Mouse (Mus musculus) midbrain, embryonic 15.5 days (tissue): Measurements from ENCODE around the gene Mad1l1. TPM values are rescaled to one million over a fixed set of nuclear protein-coding genes. Genes with fewer than 3 reads are reported as not detected.

Source experiments
- ATAC-seq: fragments of 200-750 bp; cut with Nextera tagmentation; replicated peaks from 2 replicates; pipeline ENCODE4 v1.8.0; 2017; ENCODE audit warnings: moderate TSS enrichment
- H3K27ac ChIP-seq: fragments of 300-500 bp; sonication (generic); 2 replicates; pipeline ENCODE4 v1.5.1; 2015; ENCODE audit warnings: mild to moderate bottlenecking, inconsistent platforms
- H3K27me3 ChIP-seq: fragments of 300-500 bp; sonication (generic); replicated peaks from 2 replicates; pipeline ENCODE4 v1.6.1; 2015; ENCODE audit warnings: inconsistent platforms
- H3K36me3 ChIP-seq: fragments of 300-500 bp; sonication (generic); replicated peaks from 2 replicates; pipeline ENCODE4 v1.6.1; 2015; ENCODE audit warnings: inconsistent platforms
- H3K4me1 ChIP-seq: fragments of 300-500 bp; sonication (generic); 2 replicates; pipeline ENCODE4 v1.6.1; 2015; ENCODE audit warnings: inconsistent platforms
- H3K4me2 ChIP-seq: fragments of 300-500 bp; sonication (generic); 2 replicates; pipeline ENCODE4 v1.6.1; 2015; ENCODE audit warnings: inconsistent platforms, mild to moderate bottlenecking, moderate library complexity
- H3K4me3 ChIP-seq: fragments of 300-500 bp; sonication (generic); 2 replicates; pipeline ENCODE4 v1.5.1; 2015; ENCODE audit warnings: mild to moderate bottlenecking, inconsistent platforms
- H3K9ac ChIP-seq: fragments of 300-500 bp; sonication (generic); 2 replicates; pipeline ENCODE4 v1.6.1; 2015; ENCODE audit warnings: mild to moderate bottlenecking, inconsistent platforms
- H3K9me3 ChIP-seq: fragments of 300-500 bp; sonication (generic); 2 replicates; pipeline ENCODE4 v1.6.1; 2016; ENCODE audit warnings: inconsistent platforms
- WGBS: fragments of 180-500 bp; shearing (Covaris S2); methylation state at CpG from one replicate; pipeline ENCODE4 v1.1.7; 2015; ENCODE audit warnings: mixed read lengths; 5-methylcytosine and 5-hydroxymethylcytosine counted together
- polyA plus RNA-seq: library from polyadenylated mRNA; unstranded; fragments of >200 nt; fragmentation: Nextera tagmentation; extraction: Ambion mirVana; gene quantifications from 2 replicates; pipeline ENCODE4 v1.2.1, GENCODE M21; 2015

The Mad1l1 gene
- polyA plus RNA-seq, 1 experiment from 2014 or later: 35.4 TPM

- Histone ChIP-seq H3K9me3 (no peaks in the 10 kb centered on the region), H3K9ac (no peak overlapping the region), H3K27ac (no peak overlapping the region), H3K27me3 (no peaks in the 10 kb centered on the region), H3K4me3 (no peak overlapping the region), H3K4me1 (peaks cover 12% of the 10 kb centered on the region), H3K36me3 (no peaks in the 10 kb centered on the region), H3K4me2 (no peak overlapping the region)
- ATAC-seq: no peak
- WGBS: 95% methylated on average over 2 of the region's 2 CpGs
Observed at GRCm38 (mm10) chr5:140205991-140206390, 115.4 kb downstream of the Mad1l1 start.

GRCm38 (mm10) chr5:140204465-140204864 lies 116.9 kb downstream of the Mad1l1 start:
- no peak overlapping the region for H3K4me3 ChIP-seq
- no peak for ATAC-seq
- H3K4me2 ChIP-seq: no peak overlapping the region
- no peak overlapping the region for H3K27ac ChIP-seq
- H3K9me3 ChIP-seq: no peaks in the 10 kb centered on the region
- H3K27me3 ChIP-seq: no peaks in the 10 kb centered on the region
- 78% methylated on average over 3 of the region's 3 CpGs for WGBS
- no peaks in the 10 kb centered on the region for H3K36me3 ChIP-seq
- H3K9ac ChIP-seq: no peak overlapping the region
- H3K4me1 ChIP-seq: peaks cover 12% of the 10 kb centered on the region

GRCm38 (mm10) chr5:140204037-140204436 lies 117.3 kb downstream of the Mad1l1 start:
- Histone ChIP-seq H3K9me3 (no peaks in the 10 kb centered on the region), H3K4me3 (no peak overlapping the region), H3K27me3 (no peaks in the 10 kb centered on the region), H3K4me2 (no peak overlapping the region), H3K27ac (no peak overlapping the region), H3K36me3 (no peaks in the 10 kb centered on the region), H3K9ac (no peak overlapping the region), H3K4me1 (peaks cover 9% of the 10 kb centered on the region)
- WGBS: 87% methylated on average over 5 of the region's 5 CpGs
- ATAC-seq: no peak

- Histone ChIP-seq H3K36me3 (no peaks in the 10 kb centered on the region), H3K27ac (no peak overlapping the region), H3K4me3 (no peak overlapping the region), H3K4me2 (no peak overlapping the region), H3K27me3 (no peaks in the 10 kb centered on the region), H3K9me3 (no peaks in the 10 kb centered on the region), H3K9ac (no peak overlapping the region), H3K4me1 (no peaks in the 10 kb centered on the region)
- ATAC-seq: no peak
- 84% methylated on average over 2 of the region's 2 CpGs for WGBS
Observed at GRCm38 (mm10) chr5:140202451-140202850, 118.9 kb downstream of the Mad1l1 start.

- Histone ChIP-seq H3K9ac (no peak overlapping the region), H3K4me2 (no peak overlapping the region), H3K27ac (no peak overlapping the region), H3K36me3 (no peaks in the 10 kb centered on the region), H3K4me1 (no peaks in the 10 kb centered on the region), H3K27me3 (no peaks in the 10 kb centered on the region), H3K4me3 (no peak overlapping the region), H3K9me3 (no peaks in the 10 kb centered on the region)
- ATAC-seq: no peak
- 87% methylated on average over 5 of the region's 5 CpGs for WGBS
Observed at GRCm38 (mm10) chr5:140201566-140201965, 119.8 kb downstream of the Mad1l1 start.

GRCm38 (mm10) chr5:140201109-140201508 lies 120.2 kb downstream of the Mad1l1 start:
- no peak overlapping the region for H3K4me3 ChIP-seq
- H3K27ac ChIP-seq: no peak overlapping the region
- no peaks in the 10 kb centered on the region for H3K27me3 ChIP-seq
- 93% methylated on average over 1 of the region's 1 CpGs for WGBS
- ATAC-seq: no peak
- H3K36me3 ChIP-seq: no peaks in the 10 kb centered on the region
- H3K9ac ChIP-seq: no peak overlapping the region
- no peaks in the 10 kb centered on the region for H3K9me3 ChIP-seq
- H3K4me1 ChIP-seq: no peaks in the 10 kb centered on the region
- H3K4me2 ChIP-seq: no peak overlapping the region

- Histone ChIP-seq H3K4me1 (peaks cover 14% of the 10 kb centered on the region), H3K9me3 (no peaks in the 10 kb centered on the region), H3K4me2 (no peak overlapping the region), H3K9ac (no peak overlapping the region), H3K4me3 (no peak overlapping the region), H3K27me3 (no peaks in the 10 kb centered on the region), H3K36me3 (no peaks in the 10 kb centered on the region), H3K27ac (no peak overlapping the region)
- 37% methylated on average over 4 of the region's 4 CpGs for WGBS
- ATAC-seq: no peak
Observed at GRCm38 (mm10) chr5:140197705-140198104, 123.6 kb downstream of the Mad1l1 start.

- 84% methylated on average over 3 of the region's 3 CpGs for WGBS
- ATAC-seq: no peak
- Histone ChIP-seq H3K27me3 (no peaks in the 10 kb centered on the region), H3K36me3 (no peaks in the 10 kb centered on the region), H3K4me2 (no peak overlapping the region), H3K4me3 (no peak overlapping the region), H3K4me1 (peaks cover 14% of the 10 kb centered on the region), H3K9ac (no peak overlapping the region), H3K9me3 (no peaks in the 10 kb centered on the region), H3K27ac (no peak overlapping the region)
Observed at GRCm38 (mm10) chr5:140196446-140196845, 124.9 kb downstream of the Mad1l1 start.

- Histone ChIP-seq H3K27ac (no peak overlapping the region), H3K9ac (no peak overlapping the region)
- no peak; the same call in 1 of the 2 replicates for ATAC-seq
Observed at GRCm38 (mm10) chr5:140194173-140194572, 127.2 kb downstream of the Mad1l1 start.

GRCm38 (mm10) chr5:140191539-140191938 lies 129.8 kb downstream of the Mad1l1 start:
- no peak overlapping the region for H3K4me2 ChIP-seq
- ATAC-seq: no peak
- H3K9ac ChIP-seq: no peak overlapping the region
- H3K4me1 ChIP-seq: peaks cover 14% of the 10 kb centered on the region
- no peak overlapping the region for H3K27ac ChIP-seq
- 78% methylated on average over 4 of the region's 4 CpGs for WGBS
- H3K9me3 ChIP-seq: no peaks in the 10 kb centered on the region
- H3K36me3 ChIP-seq: no peaks in the 10 kb centered on the region
- H3K27me3 ChIP-seq: no peaks in the 10 kb centered on the region
- no peak overlapping the region for H3K4me3 ChIP-seq

More at GRCm38 (mm10) chr5:140194173-140194572, 127.2 kb downstream of the Mad1l1 start:
- WGBS: 33% methylated on average over 11 of the region's 11 CpGs
- Histone ChIP-seq H3K4me2 (no peak overlapping the region), H3K9me3 (no peaks in the 10 kb centered on the region), H3K4me1 (peaks cover 14% of the 10 kb centered on the region), H3K36me3 (no peaks in the 10 kb centered on the region), H3K4me3 (no peak overlapping the region), H3K27me3 (no peaks in the 10 kb centered on the region)

GRCm38 (mm10) chr5:140186351-140186750 lies 135.0 kb downstream of the Mad1l1 start:
- H3K4me1 ChIP-seq: 0 out of 2 replicates have a peak, but pooled peaks cover 3% of the 10 kb centered on the region
- no peak overlapping the region for H3K9ac ChIP-seq
- no peaks in the 10 kb centered on the region for H3K9me3 ChIP-seq
- 94% methylated on average over 4 of the region's 4 CpGs for WGBS
- H3K27ac ChIP-seq: no peak overlapping the region
- no peaks in the 10 kb centered on the region for H3K27me3 ChIP-seq
- no peaks in the 10 kb centered on the region for H3K36me3 ChIP-seq
- H3K4me3 ChIP-seq: no peak overlapping the region
- no peak for ATAC-seq
- no peak overlapping the region for H3K4me2 ChIP-seq

- WGBS: 94% methylated on average over 6 of the region's 6 CpGs
Observed at GRCm38 (mm10) chr5:140185757-140186156, 135.6 kb downstream of the Mad1l1 start.

GRCm38 (mm10) chr5:140183387-140183786 lies 138.0 kb downstream of the Mad1l1 start:
- Histone ChIP-seq H3K9me3 (no peaks in the 10 kb centered on the region), H3K4me3 (no peak overlapping the region), H3K27me3 (no peaks in the 10 kb centered on the region), H3K4me1 (peaks cover 4% of the 10 kb centered on the region; the same call in 1 of the 2 replicates), H3K36me3 (no peaks in the 10 kb centered on the region), H3K4me2 (no peak overlapping the region), H3K9ac (no peak overlapping the region), H3K27ac (no peak overlapping the region)
- 60% methylated on average over 7 of the region's 7 CpGs for whole genome bisulfite sequencing
- no peak for ATAC-seq

More at GRCm38 (mm10) chr5:140185757-140186156, 135.6 kb downstream of the Mad1l1 start:
- ATAC-seq: no peak
- Histone ChIP-seq H3K4me1 (0 out of 2 replicates have a peak, but pooled peaks cover 3% of the 10 kb centered on the region), H3K27ac (no peak overlapping the region), H3K9me3 (no peaks in the 10 kb centered on the region), H3K4me3 (no peak overlapping the region), H3K9ac (no peak overlapping the region), H3K4me2 (no peak overlapping the region), H3K27me3 (no peaks in the 10 kb centered on the region), H3K36me3 (no peaks in the 10 kb centered on the region)
